Mouse (Mus musculus) C2C12 (cell line): ENCODE data around the gene Cnpy1. TPM values are rescaled to one million over a fixed set of nuclear protein-coding genes. Genes with fewer than 3 reads are reported as not detected.

Experiments
- H3K27me3 ChIP-seq: one replicate; pipeline ENCODE4 v1.6.1; 2011; ENCODE audit not compliant: control insufficient read depth, insufficient read depth, insufficient read length
- H3K36me3 ChIP-seq: one replicate; pipeline ENCODE4 v1.6.1; 2011; ENCODE audit not compliant: control insufficient read depth, insufficient read depth
- H3K4me3 ChIP-seq: one replicate; pipeline ENCODE4 v1.5.1; 2011; ENCODE audit warnings: mild to moderate bottlenecking, control low read depth; ENCODE audit not compliant: poor library complexity, insufficient read depth, severe bottlenecking
- H3K79me2 ChIP-seq: one replicate; pipeline ENCODE4 v1.6.1; 2011; ENCODE audit not compliant: control insufficient read depth, insufficient read depth
- H3K79me3 ChIP-seq: one replicate; pipeline ENCODE4 v1.6.1; 2011; ENCODE audit warnings: low read depth, control low read depth
- H3ac ChIP-seq: one replicate; pipeline ENCODE3; 2011; ENCODE audit warnings: low read depth; ENCODE audit not compliant: control insufficient read depth, insufficient read length
- CEBPB ChIP-seq: IDR thresholded peaks from one replicate; pipeline ENCODE4 v1.6.1; 2011; ENCODE audit warnings: low read depth, mild to moderate bottlenecking, control low read depth, moderate library complexity
- CTCF ChIP-seq: IDR thresholded peaks from one replicate; pipeline ENCODE4 v1.5.1; 2011; ENCODE audit not compliant: control insufficient read depth, insufficient read depth, insufficient read length
- FOSL1 ChIP-seq: IDR thresholded peaks from one replicate; pipeline ENCODE4 v1.8.0; 2011; ENCODE audit warnings: mild to moderate bottlenecking, low read length; ENCODE audit not compliant: poor library complexity, insufficient read depth, severe bottlenecking
- MAX ChIP-seq: IDR thresholded peaks from one replicate; pipeline ENCODE4 v1.6.1; 2011; ENCODE audit warnings: mild to moderate bottlenecking, control low read depth
- MYOD1 ChIP-seq: IDR thresholded peaks from one replicate; pipeline ENCODE4 v1.6.1; 2011; ENCODE audit warnings: low read depth; ENCODE audit not compliant: control insufficient read depth, insufficient read length
- MYOG ChIP-seq: IDR thresholded peaks from one replicate; pipeline ENCODE4 v1.6.1; 2011; ENCODE audit not compliant: control insufficient read depth, insufficient read length; ENCODE audit errors: extremely low read depth
- USF1 ChIP-seq: IDR thresholded peaks from one replicate; pipeline ENCODE4 v1.6.1; 2011; ENCODE audit warnings: low read depth, mild to moderate bottlenecking, control low read depth, moderate library complexity
- polyA plus RNA-seq: library from polyadenylated mRNA; unstranded; fragments of >200 nt; fragmentation: generic; extraction: Trizol; gene quantifications from one replicate; pipeline ENCODE4 v1.2.1, GENCODE M21; 2012; ENCODE audit warnings: missing spikeins

The Cnpy1 gene
- polyA plus RNA-seq, 1 experiment: not detected

GRCm38 (mm10) chr5:28238876-28239275 is 6.7 kb downstream of the Cnpy1 start:
- Histone ChIP-seq H3K79me3 (no peaks in the 10 kb centered on the region), H3ac (no peak overlapping the region), H3K36me3 (no peaks in the 10 kb centered on the region), H3K4me3 (no peak overlapping the region), H3K79me2 (no peaks in the 10 kb centered on the region), H3K27me3 (peaks cover 10% of the 10 kb centered on the region)
- TF ChIP-seq MAX (no peak), USF1 (no peak), CTCF (no peak), CEBPB (no peak), MYOD1 (no peak)

DNA sequence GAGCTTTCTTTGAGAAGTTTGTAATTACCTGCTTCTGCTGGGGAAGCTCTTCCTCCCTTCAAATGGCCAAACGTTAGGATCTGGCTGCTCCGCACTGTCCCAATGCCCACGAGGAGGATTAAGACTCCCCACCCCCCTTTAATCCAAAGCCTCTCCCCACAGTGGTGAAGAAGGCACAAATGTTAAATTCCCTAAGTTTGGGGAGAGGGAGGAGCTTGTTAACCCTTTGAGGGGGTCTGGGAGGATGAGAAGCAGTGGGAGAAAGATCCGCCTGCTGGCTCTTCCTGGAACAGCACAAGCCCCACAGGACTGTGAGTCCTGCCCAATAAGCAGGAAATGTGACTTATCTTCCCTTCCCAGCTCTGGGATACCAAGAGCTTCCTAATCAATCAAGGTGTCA is 7.5 kb downstream of the Cnpy1 start:
- H3K79me3 ChIP-seq: no peaks in the 10 kb centered on the region
- H3K36me3 ChIP-seq: no peaks in the 10 kb centered on the region
- H3ac ChIP-seq: no peak overlapping the region
- no peaks in the 10 kb centered on the region for H3K79me2 ChIP-seq
- TF ChIP-seq CEBPB (no peak), MYOD1 (no peak), MAX (no peak), MYOG (no peak), CTCF (no peak), USF1 (no peak), FOSL1 (no peak)
- no peak overlapping the region for H3K4me3 ChIP-seq
- peaks cover 10% of the 10 kb centered on the region for H3K27me3 ChIP-seq

DNA sequence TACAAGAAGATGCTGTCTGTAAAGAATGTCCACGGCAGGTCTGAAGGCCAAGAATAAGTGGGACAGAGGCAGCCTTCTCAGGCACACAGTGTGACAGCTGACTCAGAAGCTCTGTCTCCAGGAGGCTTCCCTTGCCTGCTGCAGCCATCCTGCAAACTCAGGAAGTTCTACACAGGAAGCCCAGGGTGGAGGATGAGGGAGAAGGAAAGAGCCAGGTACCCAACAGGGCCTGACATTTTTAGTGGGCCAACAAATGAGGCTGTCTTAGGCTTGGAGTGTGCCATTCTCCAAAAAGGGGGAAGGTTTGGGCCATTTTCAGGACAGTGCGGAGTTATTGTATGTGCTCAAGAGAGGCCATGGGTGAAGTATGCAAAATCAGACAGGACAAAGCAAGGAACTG is 7.9 kb downstream of the Cnpy1 start:
- Histone ChIP-seq H3ac (no peak overlapping the region), H3K36me3 (no peaks in the 10 kb centered on the region), H3K4me3 (no peak overlapping the region), H3K79me3 (no peaks in the 10 kb centered on the region), H3K27me3 (peaks cover 10% of the 10 kb centered on the region), H3K79me2 (no peaks in the 10 kb centered on the region)
- no peak for TF ChIP-seq MYOG
- no peak for TF ChIP-seq CEBPB
- TF ChIP-seq USF1: no peak
- no peak for TF ChIP-seq MYOD1
- no peak for TF ChIP-seq FOSL1
- no peak for TF ChIP-seq MAX

DNA sequence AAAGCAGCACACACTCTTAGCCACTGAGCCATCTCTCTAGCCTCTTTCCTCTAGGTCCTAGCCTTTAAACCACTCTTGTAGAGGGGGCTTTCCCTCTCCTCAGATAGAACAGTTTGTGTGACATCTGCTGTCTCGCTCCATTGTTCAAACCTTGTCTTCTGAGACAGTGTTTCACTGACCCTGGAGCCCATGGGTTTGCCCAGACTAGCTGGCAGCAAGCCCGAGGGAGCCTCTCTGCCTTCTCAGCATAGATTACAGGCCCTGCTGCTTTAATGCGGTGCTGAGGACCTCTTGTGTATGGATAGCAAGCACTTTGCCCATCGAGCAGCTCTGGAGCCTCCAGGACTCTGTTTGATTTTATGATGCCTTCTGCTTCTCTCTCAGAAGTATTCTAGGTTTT is 8.6 kb downstream of the Cnpy1 start:
- peaks cover 10% of the 10 kb centered on the region for H3K27me3 ChIP-seq
- H3K79me3 ChIP-seq: no peaks in the 10 kb centered on the region
- no peak overlapping the region for H3K4me3 ChIP-seq
- H3K36me3 ChIP-seq: no peaks in the 10 kb centered on the region
- no peak overlapping the region for H3ac ChIP-seq
- H3K79me2 ChIP-seq: no peaks in the 10 kb centered on the region
- TF ChIP-seq MYOG (no peak), MAX (no peak), FOSL1 (no peak), CEBPB (no peak), USF1 (no peak), MYOD1 (no peak), CTCF (no peak)

DNA sequence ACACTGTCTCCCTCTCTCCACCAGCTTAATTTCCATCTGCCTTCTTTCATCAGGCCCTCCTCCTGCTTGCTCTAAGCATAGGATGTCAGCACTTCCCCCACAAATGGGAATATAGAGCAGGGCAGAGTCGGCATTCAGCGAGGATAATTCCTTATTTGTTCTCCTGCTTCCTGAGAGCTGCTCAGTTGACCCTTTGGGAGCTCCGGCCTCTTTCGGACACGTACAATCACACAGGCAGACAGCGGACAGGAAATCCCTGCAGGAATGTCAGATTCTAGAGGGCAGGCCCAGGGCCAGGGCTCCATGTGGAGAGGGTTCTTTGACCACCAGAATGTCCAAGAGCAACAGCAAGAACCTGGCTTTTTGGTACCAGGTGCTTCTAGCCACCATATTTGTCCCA is 9.5 kb downstream of the Cnpy1 start:
- no peak for TF ChIP-seq USF1
- no peak for TF ChIP-seq CTCF
- no peak for TF ChIP-seq FOSL1
- no peak for TF ChIP-seq MAX
- no peak for TF ChIP-seq MYOD1
- TF ChIP-seq MYOG: no peak
- TF ChIP-seq CEBPB: no peak
- no peaks in the 10 kb centered on the region for H3K79me2 ChIP-seq
- H3K79me3 ChIP-seq: no peaks in the 10 kb centered on the region
- no peak overlapping the region for H3ac ChIP-seq
- H3K36me3 ChIP-seq: no peaks in the 10 kb centered on the region
- H3K27me3 ChIP-seq: peaks cover 10% of the 10 kb centered on the region
- H3K4me3 ChIP-seq: no peak overlapping the region

DNA sequence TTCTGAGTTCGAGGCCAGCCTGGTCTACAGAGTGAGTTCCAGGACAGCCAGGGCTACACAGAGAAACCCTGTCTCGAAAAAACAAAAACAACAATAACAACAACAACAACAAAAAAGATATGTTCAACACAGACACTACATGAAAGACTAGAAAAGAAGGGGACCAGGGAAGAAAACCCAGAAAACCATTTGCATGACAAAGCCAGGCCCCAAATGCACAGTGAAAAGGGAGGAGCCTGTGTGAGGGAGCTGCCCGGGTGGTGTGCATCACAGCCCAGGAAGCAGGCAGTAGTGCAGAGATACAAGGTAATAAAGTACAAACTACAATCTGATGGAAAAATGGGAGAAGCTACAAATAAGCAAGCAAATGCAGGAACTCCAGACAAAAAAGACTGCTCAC is 13.5 kb downstream of the Cnpy1 start:
- Histone ChIP-seq H3K36me3 (no peaks in the 10 kb centered on the region), H3K79me2 (no peaks in the 10 kb centered on the region)
- TF ChIP-seq CTCF (no peak), FOSL1 (no peak), MYOD1 (no peak), USF1 (no peak), CEBPB (no peak), MAX (no peak), MYOG (no peak)

More for the DNA sequence above, 13.5 kb downstream of the Cnpy1 start:
- Histone ChIP-seq H3K27me3 (peaks cover 6% of the 10 kb centered on the region), H3K79me3 (no peaks in the 10 kb centered on the region), H3ac (no peak overlapping the region), H3K4me3 (no peak overlapping the region)
